ENCODE assay signal across 8 mouse cellular contexts in the genomic region with DNA sequence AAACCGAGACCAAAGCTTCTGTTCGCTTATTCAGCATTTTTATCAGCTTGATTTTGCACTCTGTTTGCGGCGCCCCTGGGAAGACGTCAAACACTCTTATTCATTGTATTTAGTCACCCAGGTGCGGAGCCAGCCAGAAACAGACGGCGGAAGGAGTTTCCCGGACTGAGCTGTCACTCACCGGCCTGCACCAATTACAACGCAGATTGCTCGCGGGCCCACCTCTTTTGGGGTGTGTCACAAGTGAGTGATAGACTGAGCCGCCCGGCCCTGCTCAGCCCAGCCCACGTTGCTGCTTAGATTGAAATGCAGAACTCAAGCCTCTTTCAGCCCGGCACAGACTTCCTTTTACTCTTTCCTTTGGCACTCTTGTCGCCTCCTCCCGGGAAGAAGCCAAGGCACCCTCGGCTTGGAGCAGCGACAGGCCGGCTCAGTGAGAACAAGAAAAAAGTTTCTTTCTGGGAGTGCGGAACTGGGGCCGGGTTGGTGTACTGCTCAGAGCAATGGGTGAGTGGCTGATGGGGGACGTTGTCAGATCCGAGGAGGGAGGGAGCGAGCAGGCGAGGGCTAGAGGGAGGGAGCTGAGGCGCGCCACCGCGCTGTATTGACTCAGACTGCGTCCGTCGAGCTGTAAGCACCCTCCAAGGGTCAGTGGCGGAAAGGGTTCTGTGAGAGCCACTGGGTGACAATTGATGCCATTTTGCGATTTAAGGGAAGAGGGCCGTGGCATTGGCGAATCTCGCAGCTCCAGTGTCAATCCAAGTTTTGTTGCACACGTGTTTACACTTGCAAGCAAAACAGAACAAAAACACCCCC. TPM values are rescaled to one million over a fixed set of nuclear protein-coding genes. Genes with fewer than 3 reads are reported as not detected.
DNase-seq lines count a peak whose midpoint lies in the region; ATAC-seq lines count a peak whose summit lies in the region.

No protein-coding gene starts in this region.

- peaks cover 96% of the 10 kb centered on the region for H3K27me3 ChIP-seq in intestine, embryonic 15.5 days (replicated peaks)
- peaks cover 99% of the 10 kb centered on the region for H3K27me3 ChIP-seq in liver, embryonic 15.5 days
- H3K27me3 ChIP-seq in neural tube, embryonic 14.5 days (ENCODE audit: control insufficient read depth, insufficient read depth, low read length), result peaks cover 73% of the 10 kb centered on the region

- under 1% methylated on average over 41 of the region's 41 CpGs for WGBS in intestine, embryonic 15.5 days
- 1% methylated on average over 41 of the region's 41 CpGs for WGBS in liver, embryonic 15.5 days (ENCODE audit: insufficient replicate concordance)
- under 1% methylated on average over 41 of the region's 41 CpGs for WGBS in neural tube, embryonic 14.5 days

- H3K4me2 ChIP-seq in intestine, embryonic 15.5 days (replicated peaks), result peak overlapping the region; percentile 67
- H3K4me2 ChIP-seq in liver, embryonic 15.5 days, result peak overlapping the region; percentile 55
- peak overlapping the region; percentile 26; the same call in 1 of the 2 replicates for H3K4me2 ChIP-seq in neural tube, embryonic 14.5 days (ENCODE audit: low read depth, low read length)

- peaks cover 28% of the 10 kb centered on the region for H3K4me1 ChIP-seq in intestine, embryonic 15.5 days (replicated peaks)
- H3K4me1 ChIP-seq in liver, embryonic 15.5 days (replicated peaks), result peaks cover 18% of the 10 kb centered on the region; the same call in 1 of the 2 replicates
- H3K4me1 ChIP-seq in neural tube, embryonic 14.5 days (ENCODE audit: control insufficient read depth, insufficient read depth, low read length), result no peaks in the 10 kb centered on the region

- peak; percentile 64 for ATAC-seq in frontal cortex, adult (ENCODE audit: low TSS enrichment)
- ATAC-seq in granulocyte monocyte progenitor cell, adult 5-6 weeks (replicated peaks; ENCODE audit: poor library complexity, severe bottlenecking), result peak; percentile 40
- ATAC-seq in intestine, embryonic 15.5 days, result peak; percentile 96
- peak; percentile 83 for ATAC-seq in liver, embryonic 15.5 days (ENCODE audit: insufficient read depth)
- peak; percentile 83; the same call in 1 of the 2 replicates for ATAC-seq in neural tube, embryonic 14.5 days (ENCODE audit: low read depth)

- no peak overlapping the region for H3K9ac ChIP-seq in intestine, embryonic 15.5 days
- H3K9ac ChIP-seq in liver, embryonic 15.5 days, result no peak overlapping the region
- no peak overlapping the region for H3K9ac ChIP-seq in neural tube, embryonic 14.5 days (replicated peaks; ENCODE audit: low read depth, low read length)

- no peaks in the 10 kb centered on the region for H3K9me3 ChIP-seq in intestine, embryonic 15.5 days
- no peaks in the 10 kb centered on the region for H3K9me3 ChIP-seq in liver, embryonic 15.5 days (replicated peaks)
- no peaks in the 10 kb centered on the region for H3K9me3 ChIP-seq in neural tube, embryonic 14.5 days (ENCODE audit: control insufficient read depth, low read length)

- peak overlapping the region; percentile 34 for H3K4me3 ChIP-seq in intestine, embryonic 15.5 days (replicated peaks)
- peak overlapping the region; percentile 35 for H3K4me3 ChIP-seq in liver, embryonic 15.5 days (replicated peaks)
- H3K4me3 ChIP-seq in neural tube, embryonic 14.5 days (ENCODE audit: low read depth, low read length), result peak overlapping the region; percentile 17; the same call in 1 of the 2 replicates

- no peak overlapping the region for H3K27ac ChIP-seq in intestine, embryonic 15.5 days
- no peak overlapping the region for H3K27ac ChIP-seq in liver, embryonic 15.5 days (replicated peaks)
- H3K27ac ChIP-seq in neural tube, embryonic 14.5 days (ENCODE audit: low read depth, low read length), result no peak overlapping the region

- H3K36me3 ChIP-seq in intestine, embryonic 15.5 days, result no peaks in the 10 kb centered on the region
- H3K36me3 ChIP-seq in liver, embryonic 15.5 days (replicated peaks), result no peaks in the 10 kb centered on the region
- H3K36me3 ChIP-seq in neural tube, embryonic 14.5 days (ENCODE audit: control insufficient read depth, insufficient read depth, low read length), result no peaks in the 10 kb centered on the region

- DNase-seq in frontal cortex, postnatal 10 days (ENCODE audit: low spot score in 2 of 2), result no peak
- DNase-seq in embryo, embryonic 11.5 days (ENCODE audit: low read depth, low spot score), result peak; percentile 75
- no peak for DNase-seq in right cerebral cortex, postnatal 4 days

RNA-seq across cellular contexts. Expression of gene Pax9, which starts 4.0 kb away (rescaled TPM):
- total RNA-seq in granulocyte monocyte progenitor cell, adult 5-6 weeks (2014; fragmentation: Nextera tagmentation), result not detected in 2 replicates
- total RNA-seq in granulocyte monocyte progenitor cell, adult 5-6 weeks (2017), result not detected in 2 replicates
- 0.04 TPM in 1 of 2 replicates, not detected in the other for polyA plus RNA-seq in intestine, embryonic 15.5 days (2015; fragmentation: Nextera tagmentation; extraction: Ambion mirVana)
- polyA plus RNA-seq in liver, embryonic 15.5 days (2015; fragmentation: Nextera tagmentation; extraction: Ambion mirVana), result 0.15 and 0.18 TPM in 2 replicates
- 0.23 TPM in 1 of 2 replicates, not detected in the other for polyA plus RNA-seq in neural tube, embryonic 14.5 days (2014; fragmentation: Nextera tagmentation; extraction: Ambion mirVana)

Comparison
In these comparisons a context has a peak if more than half of its experiments do, and no peak if none do; other contexts are left out.
1. ATAC-seq: peak in every context shown above with its lines; median percentile 96 in intestine, embryonic 15.5 days; 83 in liver, embryonic 15.5 days; 83 in neural tube, embryonic 14.5 days; 64 in frontal cortex, adult; 40 in granulocyte monocyte progenitor cell, adult 5-6 weeks.